Mouse (Mus musculus): Measurements from ENCODE around the gene Capza2.

GRCm38 (mm10) chr6:17655080-17655479, 19.0 kb downstream of the Capza2 start:
- TF ChIP-seq POLR2A (IDR thresholded peaks at IDR 0.05; ENCODE audit: borderline replicate concordance, control insufficient read depth, low read depth, low read length) (no peak), CTCF (IDR thresholded peaks at IDR 0.05; ENCODE audit: control insufficient read depth, insufficient read depth, low read length) (no peak)
